Mouse (Mus musculus): ENCODE data around the gene Galnt18.

Galnt18 gene

GRCm38 (mm10) chr7:111714639-111715360 lies 65.0 kb downstream of the Galnt18 start:
- in situ Hi-C loops (cut with MboI, MseI), result no loop called here

DNA sequence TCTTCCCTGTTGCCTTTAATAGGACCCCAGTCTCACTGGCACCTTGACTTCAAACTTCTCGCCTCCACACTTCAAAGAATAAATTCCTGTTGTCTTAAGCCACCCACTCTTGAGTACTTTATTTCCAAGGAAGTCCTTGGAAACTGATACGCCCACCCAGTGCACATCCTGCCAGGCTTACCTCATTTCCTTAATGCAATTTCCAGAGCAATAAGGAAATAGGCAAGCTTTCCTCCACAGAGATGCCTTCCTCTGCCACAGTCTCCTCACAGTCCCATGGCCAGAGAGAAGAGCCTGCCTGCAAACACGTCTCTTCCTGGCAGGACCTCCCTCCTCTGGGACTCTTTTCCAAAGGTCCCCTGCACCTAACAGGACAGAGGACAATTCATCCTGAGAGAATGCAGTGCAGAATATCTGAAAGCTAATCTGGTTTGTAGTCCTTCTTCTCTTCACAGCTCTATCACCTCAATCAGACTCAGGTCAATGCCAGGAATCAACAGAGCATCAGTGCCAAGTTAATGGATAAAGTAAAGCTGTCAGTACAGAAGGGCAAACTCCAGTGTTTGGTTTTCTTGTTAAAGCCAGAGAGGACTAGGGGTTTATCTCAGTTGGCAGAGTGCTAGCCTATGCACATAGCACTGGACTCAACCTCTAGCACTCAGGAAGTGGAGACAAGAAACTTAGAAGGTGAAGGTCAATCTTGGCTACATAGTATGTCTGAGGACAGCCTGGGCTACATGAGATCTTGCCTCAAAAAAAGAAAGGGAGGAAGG lies 65.8 kb downstream of the Galnt18 start:
- in situ Hi-C loops (cut with MboI, MseI), result no loop called here

GRCm38 (mm10) chr7:111712797-111713196 lies 67.0 kb downstream of the Galnt18 start:
- in situ Hi-C loops (cut with MboI, MseI), result no loop called here

DNA sequence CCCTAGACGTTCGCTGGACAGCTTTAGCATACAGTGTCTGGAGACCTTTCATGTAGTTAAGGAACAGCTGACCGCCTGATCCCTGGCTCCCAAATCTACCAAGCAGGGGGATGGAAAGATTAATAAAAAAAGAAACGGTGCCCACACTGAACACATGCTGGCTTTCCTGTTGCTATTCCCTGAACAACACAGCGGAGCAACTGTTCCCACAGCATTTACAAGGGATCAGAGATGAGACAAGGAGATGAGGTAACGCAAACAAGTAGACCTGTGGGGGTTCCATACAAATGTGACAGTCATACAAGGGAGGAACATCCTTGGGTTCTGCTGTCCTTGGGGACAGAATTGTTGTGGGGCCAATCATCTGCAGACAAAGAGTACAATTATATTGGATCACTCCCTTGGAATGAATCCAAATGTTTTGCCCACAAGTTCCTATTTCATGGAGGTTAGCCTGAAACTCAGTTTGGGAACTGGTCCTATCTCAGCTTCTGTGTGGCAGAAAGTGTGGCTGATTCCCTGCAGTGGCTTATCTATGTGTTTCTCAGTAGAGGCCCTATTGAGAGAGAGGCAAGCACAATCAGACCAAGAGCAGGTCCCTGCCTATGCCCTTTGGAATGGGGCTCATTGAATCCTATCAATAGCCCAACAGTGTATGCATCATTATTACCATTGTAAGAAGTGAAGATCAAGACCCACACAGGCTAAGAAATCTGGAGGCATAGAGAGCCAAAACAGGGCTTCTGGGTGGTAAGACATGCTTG lies 68.5 kb downstream of the Galnt18 start:
- in situ Hi-C loops (cut with MboI, MseI), result no loop called here

- in situ Hi-C loops (cut with MboI, MseI), result no loop called here
These were observed 69.5 kb downstream of the Galnt18 start for GRCm38 (mm10) chr7:111710311-111710710.

GRCm38 (mm10) chr7:111708563-111708962 lies 71.2 kb downstream of the Galnt18 start:
- in situ Hi-C loops (cut with MboI, MseI), result no loop called here

DNA sequence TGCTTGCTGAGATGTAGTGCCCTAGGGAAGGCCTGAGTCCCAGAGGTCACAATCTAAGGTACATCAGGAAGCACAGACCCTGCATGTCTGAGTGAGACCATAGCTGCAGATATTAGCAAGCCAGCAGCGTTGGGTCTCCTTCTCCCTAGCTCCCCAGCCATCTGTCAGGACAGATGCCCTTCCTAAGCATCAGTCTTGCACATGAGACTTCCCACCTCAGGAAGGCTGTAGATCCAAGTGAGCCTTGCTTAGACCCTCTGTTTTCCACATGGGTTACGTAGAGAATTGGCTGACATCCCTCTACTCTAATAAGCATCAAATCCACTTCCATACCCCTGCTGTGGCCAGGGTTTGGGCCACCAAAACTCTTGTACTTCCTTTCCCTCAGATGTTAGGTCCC lies 76.8 kb downstream of the Galnt18 start:
- in situ Hi-C loops (cut with MboI, MseI), result no loop called here

- in situ Hi-C loops (cut with MboI, MseI), result no loop called here
These were observed 78.0 kb downstream of the Galnt18 start for GRCm38 (mm10) chr7:111701788-111702187.

GRCm38 (mm10) chr7:111699446-111699845 lies 80.3 kb downstream of the Galnt18 start:
- in situ Hi-C loops (cut with MboI, MseI), result no loop called here

DNA sequence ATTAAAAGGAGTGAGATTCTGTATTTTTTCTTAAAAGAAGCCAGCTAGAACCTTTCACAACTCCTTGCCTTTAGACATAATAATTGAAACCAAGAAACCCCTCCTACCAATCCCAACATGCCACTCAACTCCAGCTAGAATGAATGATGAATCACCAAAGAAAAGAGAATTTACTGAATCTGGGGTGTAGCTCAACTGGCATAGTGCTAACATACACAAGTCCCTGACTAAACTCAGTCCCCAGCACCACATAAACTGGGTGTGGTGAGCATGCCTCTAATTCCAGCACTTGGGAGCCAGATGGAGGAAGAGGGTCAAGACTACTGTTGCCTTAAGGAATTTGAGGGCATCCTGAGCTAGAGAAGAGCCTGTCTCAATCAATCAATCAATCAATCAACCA lies 83.6 kb downstream of the Galnt18 start:
- in situ Hi-C loops (cut with MboI, MseI), result no loop called here

DNA sequence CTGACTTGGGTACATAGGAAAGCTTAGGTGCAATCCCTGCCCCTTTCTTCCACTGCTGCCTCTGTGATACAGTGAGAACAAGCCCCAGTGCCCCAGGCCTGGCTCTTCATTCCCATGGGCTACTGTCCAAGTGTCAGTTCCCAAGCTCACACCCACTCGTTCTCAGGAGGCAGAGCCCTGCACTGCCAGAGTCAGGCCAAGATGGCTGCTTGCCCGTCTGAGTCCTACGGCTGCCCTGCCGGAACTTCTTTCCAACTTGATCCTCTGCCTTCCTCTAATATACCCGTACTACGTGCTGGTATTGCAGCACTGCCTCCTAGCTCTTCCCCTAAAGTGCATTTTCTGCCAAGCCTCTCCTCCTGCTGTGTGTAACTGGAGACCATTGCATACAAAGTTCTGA lies 85.5 kb downstream of the Galnt18 start:
- in situ Hi-C loops (cut with MboI, MseI), result no loop called here

DNA sequence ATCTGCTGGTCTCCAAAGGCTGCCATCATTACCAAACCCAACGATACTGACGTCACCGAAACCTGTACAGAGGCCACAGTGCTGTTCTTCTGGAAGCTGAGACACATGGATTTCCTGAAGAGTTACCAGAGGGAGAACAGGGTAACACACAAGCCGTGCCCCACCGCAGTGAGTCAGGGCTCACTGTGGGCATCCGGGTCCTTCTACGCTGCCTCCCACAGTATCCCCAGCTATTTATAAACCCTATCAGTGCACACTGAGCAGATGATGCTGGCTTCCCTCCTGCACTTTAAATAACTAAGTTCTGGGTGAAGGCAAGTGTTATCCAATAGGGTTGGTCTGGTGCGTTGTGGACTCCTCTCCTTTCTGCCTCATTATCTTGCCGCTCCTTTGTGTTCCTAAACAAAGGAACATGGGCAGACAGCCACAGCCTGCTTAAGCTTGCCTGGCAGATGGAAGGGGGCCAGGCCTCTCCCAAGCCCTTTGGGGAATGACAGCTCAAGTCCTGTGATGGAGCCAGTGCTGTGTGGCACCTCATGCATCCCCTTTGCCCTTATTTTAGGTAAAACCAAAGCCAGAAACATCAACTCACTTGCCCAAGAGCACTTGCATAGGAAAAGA lies 87.0 kb downstream of the Galnt18 start:
- in situ Hi-C loops (cut with MboI, MseI), result no loop called here

- in situ Hi-C loops (cut with MboI, MseI), result no loop called here
These were observed 99.7 kb downstream of the Galnt18 start for GRCm38 (mm10) chr7:111680108-111680507.

DNA sequence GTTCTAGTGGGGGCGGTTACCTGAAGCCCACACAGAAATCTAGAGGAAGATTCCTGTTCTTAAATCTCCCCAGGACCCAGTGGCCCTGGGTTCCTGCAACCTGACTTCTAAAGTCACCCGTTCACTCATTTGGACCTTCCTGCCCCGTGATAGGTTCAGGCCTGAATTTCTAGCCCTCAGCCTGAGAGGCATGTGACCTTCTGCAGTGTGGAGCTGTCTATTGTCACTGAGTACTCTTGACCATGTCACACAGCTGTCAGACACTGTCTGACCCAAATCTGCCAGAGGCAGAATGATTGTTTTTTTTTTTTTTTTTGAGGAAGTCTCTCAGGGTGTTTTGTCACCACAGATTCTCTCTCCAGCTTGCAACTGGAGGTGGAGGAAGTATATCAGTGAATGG lies 103.3 kb downstream of the Galnt18 start:
- in situ Hi-C loops (cut with MboI, MseI), result no loop called here

- in situ Hi-C loops (cut with MboI, MseI), result no loop called here
These were observed 107.3 kb downstream of the Galnt18 start for GRCm38 (mm10) chr7:111672467-111672866.

DNA sequence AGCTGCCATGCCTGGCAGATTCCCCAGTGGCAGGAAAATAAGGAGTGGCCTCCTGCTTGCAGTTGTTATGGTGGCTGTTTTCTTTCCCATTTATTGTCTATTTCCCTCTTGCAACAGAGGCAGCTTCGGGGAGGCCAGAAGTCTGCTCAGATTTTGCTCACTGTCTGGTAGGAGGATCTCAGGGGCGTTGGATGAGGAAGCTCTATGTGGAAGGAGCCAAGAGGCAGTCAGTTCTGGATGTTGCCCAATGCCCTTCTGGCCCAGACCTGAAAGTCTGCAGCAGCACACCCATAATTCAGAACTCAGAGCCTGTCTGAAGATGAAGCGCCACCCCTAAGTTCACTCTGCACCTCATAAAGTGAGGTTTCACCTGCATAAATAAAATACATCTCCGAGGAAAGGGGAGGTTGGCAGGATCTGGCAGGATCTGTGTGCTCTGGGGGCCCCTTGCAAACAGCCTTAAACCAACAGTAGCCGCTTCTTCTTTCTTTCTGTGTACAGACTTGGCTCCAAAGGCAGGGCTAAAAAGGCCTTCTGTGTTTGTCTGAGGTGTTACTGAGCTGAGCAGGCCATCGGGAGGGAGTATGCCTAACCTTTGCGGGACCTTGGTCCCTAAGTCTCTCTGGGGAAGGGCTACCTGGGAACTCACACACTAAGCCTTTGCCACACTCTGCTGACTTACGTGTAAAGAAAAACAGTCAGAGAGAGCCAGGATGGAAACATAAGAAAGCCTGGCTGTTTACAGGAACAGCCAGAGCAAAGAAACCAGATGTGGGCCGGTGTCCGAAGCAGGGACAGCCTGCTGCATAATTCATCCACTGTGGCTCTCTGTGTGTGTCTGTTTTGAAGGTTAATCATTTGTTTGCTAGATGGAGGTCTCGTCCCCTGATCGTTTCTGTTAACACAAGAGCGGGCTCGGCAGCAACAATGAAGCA lies 116.4 kb downstream of the Galnt18 start:
- in situ Hi-C loops (cut with MboI, MseI), result no loop called here

DNA sequence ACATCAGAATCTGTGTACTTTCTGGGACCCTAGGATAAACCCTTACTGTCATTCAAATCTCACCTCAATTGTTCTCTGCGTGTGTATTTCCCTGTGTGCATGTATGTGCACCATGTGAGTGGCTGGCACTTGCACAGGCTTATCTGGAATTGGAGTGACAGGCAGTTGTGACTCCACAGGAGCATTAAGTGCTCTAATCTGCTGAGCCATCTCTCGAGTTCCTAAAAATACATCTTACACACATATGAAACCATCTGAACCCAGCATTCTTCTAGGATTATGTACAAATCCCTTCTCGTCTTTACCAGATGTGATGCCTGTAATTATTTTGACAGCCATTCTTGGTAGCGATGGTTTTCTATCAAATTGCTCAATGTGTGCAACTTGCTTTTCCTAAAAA lies 121.2 kb downstream of the Galnt18 start:
- in situ Hi-C loops (cut with MboI, MseI), result no loop called here

DNA sequence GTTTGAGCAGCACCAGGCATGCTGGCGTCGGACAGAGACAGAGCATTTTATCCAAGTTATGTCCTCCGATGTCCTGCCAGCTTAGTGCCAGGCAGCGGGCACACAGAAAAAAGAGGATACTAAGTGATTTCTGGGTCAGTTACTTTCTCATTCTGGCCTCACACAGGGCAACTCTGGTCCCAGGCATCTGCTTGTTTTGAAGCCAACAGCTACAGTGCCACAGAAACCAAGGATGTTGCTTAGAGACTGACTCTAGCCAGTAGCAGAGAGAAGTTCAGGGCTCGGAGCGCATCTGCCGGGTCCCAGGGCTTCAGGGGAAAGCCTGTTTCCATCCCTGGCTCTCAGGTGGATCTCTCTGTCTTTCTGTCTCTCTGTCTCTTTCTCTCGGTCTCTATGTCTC lies 124.8 kb downstream of the Galnt18 start:
- in situ Hi-C loops (cut with MboI, MseI), result no loop called here

DNA sequence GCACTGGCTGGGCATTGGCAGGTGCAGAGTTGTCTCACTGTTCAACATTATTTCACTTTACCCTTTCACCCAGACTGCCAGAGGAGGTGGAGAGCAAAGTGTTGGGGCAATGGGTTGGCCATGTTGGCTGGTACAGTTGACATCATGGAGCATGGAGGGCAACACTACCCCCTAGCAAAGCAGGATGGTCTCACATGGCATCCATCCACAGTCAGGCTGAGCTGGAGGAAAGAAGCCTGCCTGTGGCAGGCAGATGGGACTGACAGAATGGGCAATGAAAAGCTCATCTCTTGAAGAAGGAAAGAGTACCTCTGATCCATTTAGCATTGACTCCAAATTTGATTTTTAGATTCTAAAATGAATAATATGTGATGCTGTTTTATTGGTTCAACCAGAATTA lies 125.3 kb downstream of the Galnt18 start:
- in situ Hi-C loops (cut with MboI, MseI), result no loop called here

- in situ Hi-C loops (cut with MboI, MseI), result no loop called here
These were observed 135.4 kb downstream of the Galnt18 start for GRCm38 (mm10) chr7:111644362-111644761.

DNA sequence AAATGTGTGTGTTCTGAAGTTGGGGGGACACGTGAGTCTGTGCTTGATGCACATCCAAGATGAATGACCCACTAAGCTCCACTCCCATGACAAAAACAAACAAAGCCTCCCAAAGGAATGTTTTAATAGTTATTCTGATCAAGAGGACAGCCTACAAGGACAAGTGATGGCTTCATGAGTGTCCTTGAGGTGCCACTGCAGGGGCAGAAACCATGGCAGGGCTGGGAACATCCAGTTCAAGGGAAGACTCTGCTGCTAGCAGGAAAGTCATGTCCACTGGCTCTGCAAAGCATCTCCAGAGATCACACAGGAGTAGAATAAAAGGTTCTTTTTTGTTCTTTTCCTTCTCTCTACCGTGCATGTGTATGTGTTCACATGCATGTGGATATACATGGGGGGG lies 140.9 kb downstream of the Galnt18 start:
- in situ Hi-C loops (cut with MboI, MseI), result no loop called here

All from T-helper 2 cell (primary cell).